Mouse (Mus musculus): Measurements from ENCODE around the gene Gm3625. TPM values are rescaled to one million over a fixed set of nuclear protein-coding genes. Genes with fewer than 3 reads are reported as not detected.

Gene Gm3625
- polyA plus RNA-seq (2015; fragmentation: Nextera tagmentation; extraction: Ambion mirVana) = not detected in 2 replicates

- ATAC-seq (ENCODE audit: low read depth) = peak; percentile 92
- under 1% methylated on average over 43 of the region's 49 CpGs for WGBS
- Histone ChIP-seq H3K4me1 (replicated peaks) (peaks cover 11% of the 10 kb centered on the region), H3K9ac (peak within 1 kb of the TSS; percentile 86), H3K4me2 (peak within 1 kb of the TSS; percentile 83), H3K36me3 (no peaks in the 10 kb centered on the region), H3K27ac (replicated peaks) (peak within 1 kb of the TSS; percentile 59), H3K9me3 (no peaks in the 10 kb centered on the region), H3K4me3 (peak within 1 kb of the TSS; percentile 90), H3K27me3 (no peaks in the 10 kb centered on the region)
These were observed at the start of gene Gm3625, which contains the start of gene Itsn2 for GRCm38 (mm10) chr12:4592541-4593165. Gene Gm3625 (minus strand): TSS chr12:4592927. Gene Itsn2 (plus strand): TSS chr12:4592638.

- no peak overlapping the region for H3K9ac ChIP-seq
- H3K4me3 ChIP-seq = no peak overlapping the region
- no peaks in the 10 kb centered on the region for H3K4me1 ChIP-seq (replicated peaks)
- H3K27me3 ChIP-seq = no peaks in the 10 kb centered on the region
- 97% methylated on average over 1 of the region's 1 CpGs for WGBS
- H3K36me3 ChIP-seq = peaks cover 38% of the 10 kb centered on the region
- ATAC-seq (ENCODE audit: low read depth) = no peak
- no peak overlapping the region for H3K4me2 ChIP-seq
- H3K27ac ChIP-seq (replicated peaks) = no peak overlapping the region
- no peaks in the 10 kb centered on the region for H3K9me3 ChIP-seq
These were observed 48.0 kb upstream of the Gm3625 start for GRCm38 (mm10) chr12:4640737-4641136.

GRCm38 (mm10) chr12:4638438-4638837 lies 45.7 kb upstream of the Gm3625 start:
- 89% methylated on average over 1 of the region's 1 CpGs for WGBS
- H3K36me3 ChIP-seq = peaks cover 45% of the 10 kb centered on the region
- no peak for ATAC-seq (ENCODE audit: low read depth)

GRCm38 (mm10) chr12:4632957-4633356 lies 40.2 kb upstream of the Gm3625 start:
- Histone ChIP-seq H3K27me3 (no peaks in the 10 kb centered on the region), H3K9ac (no peak overlapping the region), H3K4me1 (replicated peaks) (no peaks in the 10 kb centered on the region), H3K4me2 (no peak overlapping the region), H3K27ac (replicated peaks) (no peak overlapping the region), H3K9me3 (no peaks in the 10 kb centered on the region), H3K4me3 (no peak overlapping the region), H3K36me3 (peaks cover 44% of the 10 kb centered on the region)
- 94% methylated on average over 8 of the region's 8 CpGs for WGBS
- no peak for ATAC-seq (ENCODE audit: low read depth)

More at GRCm38 (mm10) chr12:4638438-4638837, 45.7 kb upstream of the Gm3625 start:
- Histone ChIP-seq H3K9ac (no peak overlapping the region), H3K4me1 (replicated peaks) (no peaks in the 10 kb centered on the region), H3K4me2 (no peak overlapping the region), H3K4me3 (no peak overlapping the region), H3K27ac (replicated peaks) (no peak overlapping the region), H3K27me3 (no peaks in the 10 kb centered on the region), H3K9me3 (no peaks in the 10 kb centered on the region)

GRCm38 (mm10) chr12:4624201-4624600 lies 31.5 kb upstream of the Gm3625 start:
- H3K9me3 ChIP-seq = no peaks in the 10 kb centered on the region
- no peaks in the 10 kb centered on the region for H3K4me1 ChIP-seq (replicated peaks)
- WGBS = 89% methylated on average over 1 of the region's 1 CpGs
- H3K4me3 ChIP-seq = no peak overlapping the region
- H3K27ac ChIP-seq (replicated peaks) = no peak overlapping the region
- no peak overlapping the region for H3K4me2 ChIP-seq
- no peak for ATAC-seq (ENCODE audit: low read depth)
- no peaks in the 10 kb centered on the region for H3K27me3 ChIP-seq
- no peaks in the 10 kb centered on the region for H3K36me3 ChIP-seq
- H3K9ac ChIP-seq = no peak overlapping the region

GRCm38 (mm10) chr12:4614722-4615121 lies 22.0 kb upstream of the Gm3625 start:
- H3K27ac ChIP-seq (replicated peaks) = no peak overlapping the region
- H3K27me3 ChIP-seq = no peaks in the 10 kb centered on the region
- ATAC-seq (ENCODE audit: low read depth) = no peak
- 69% methylated on average over 2 of the region's 2 CpGs for WGBS
- no peak overlapping the region for H3K4me2 ChIP-seq
- no peak overlapping the region for H3K4me3 ChIP-seq
- H3K4me1 ChIP-seq (replicated peaks) = no peaks in the 10 kb centered on the region
- H3K9me3 ChIP-seq = no peaks in the 10 kb centered on the region
- H3K9ac ChIP-seq = no peak overlapping the region
- no peaks in the 10 kb centered on the region for H3K36me3 ChIP-seq

- ATAC-seq (ENCODE audit: low read depth) = no peak
- Histone ChIP-seq H3K4me2 (no peak overlapping the region), H3K9ac (no peak overlapping the region), H3K4me1 (replicated peaks) (0 out of 2 replicates have a peak, but pooled peaks cover 3% of the 10 kb centered on the region), H3K9me3 (no peaks in the 10 kb centered on the region), H3K27me3 (no peaks in the 10 kb centered on the region), H3K27ac (replicated peaks) (no peak overlapping the region), H3K4me3 (no peak overlapping the region), H3K36me3 (no peaks in the 10 kb centered on the region)
- 60% methylated on average over 3 of the region's 3 CpGs for WGBS
These were observed 13.9 kb upstream of the Gm3625 start for GRCm38 (mm10) chr12:4606625-4607024.

- 77% methylated on average over 4 of the region's 4 CpGs for WGBS
These were observed 7.0 kb upstream of the Gm3625 start for GRCm38 (mm10) chr12:4599713-4600112.

GRCm38 (mm10) chr12:4598666-4599428 lies 6.1 kb upstream of the Gm3625 start:
- Histone ChIP-seq H3K27me3 (no peaks in the 10 kb centered on the region), H3K27ac (replicated peaks) (no peak overlapping the region)
- 63% methylated on average over 8 of the region's 8 CpGs for WGBS

More at GRCm38 (mm10) chr12:4599713-4600112, 7.0 kb upstream of the Gm3625 start:
- Histone ChIP-seq H3K4me2 (no peak overlapping the region), H3K4me3 (no peak overlapping the region), H3K9me3 (no peaks in the 10 kb centered on the region), H3K36me3 (no peaks in the 10 kb centered on the region), H3K9ac (no peak overlapping the region), H3K27me3 (no peaks in the 10 kb centered on the region), H3K4me1 (replicated peaks) (no peaks in the 10 kb centered on the region), H3K27ac (replicated peaks) (no peak overlapping the region)
- ATAC-seq (ENCODE audit: low read depth) = no peak

GRCm38 (mm10) chr12:4595055-4595454 lies 2.3 kb upstream of the Gm3625 start:
- Histone ChIP-seq H3K27ac (replicated peaks) (no peak overlapping the region), H3K9me3 (no peaks in the 10 kb centered on the region), H3K4me1 (replicated peaks) (peaks cover 11% of the 10 kb centered on the region), H3K9ac (no peak overlapping the region), H3K4me2 (no peak overlapping the region), H3K27me3 (no peaks in the 10 kb centered on the region), H3K4me3 (no peak overlapping the region), H3K36me3 (no peaks in the 10 kb centered on the region)
- WGBS = 69% methylated on average over 6 of the region's 6 CpGs
- no peak for ATAC-seq (ENCODE audit: low read depth)

More at GRCm38 (mm10) chr12:4598666-4599428, 6.1 kb upstream of the Gm3625 start:
- Histone ChIP-seq H3K4me2 (no peak overlapping the region), H3K4me3 (no peak overlapping the region), H3K9ac (no peak overlapping the region), H3K9me3 (no peaks in the 10 kb centered on the region), H3K36me3 (no peaks in the 10 kb centered on the region), H3K4me1 (replicated peaks) (peaks cover 5% of the 10 kb centered on the region)
- no peak for ATAC-seq (ENCODE audit: low read depth)

- peaks cover 11% of the 10 kb centered on the region for H3K4me1 ChIP-seq (replicated peaks)
- no peaks in the 10 kb centered on the region for H3K9me3 ChIP-seq
- H3K4me2 ChIP-seq = peak overlapping the region; percentile 83
- peak overlapping the region; percentile 90 for H3K4me3 ChIP-seq
- WGBS = 63% methylated on average over 9 of the region's 9 CpGs
- H3K27ac ChIP-seq (replicated peaks) = no peak overlapping the region
- H3K36me3 ChIP-seq = no peaks in the 10 kb centered on the region
- peak overlapping the region; percentile 86; the same call in 1 of the 2 replicates for H3K9ac ChIP-seq
- H3K27me3 ChIP-seq = no peaks in the 10 kb centered on the region
- no peak for ATAC-seq (ENCODE audit: low read depth)
These were observed 1.2 kb upstream of the Gm3625 start for GRCm38 (mm10) chr12:4593930-4594391.

GRCm38 (mm10) chr12:4593166-4593929 lies 621 bp upstream of the Gm3625 start:
- ATAC-seq (ENCODE audit: low read depth) = peak; percentile 81
- Histone ChIP-seq H3K27ac (replicated peaks) (peak overlapping the region; percentile 59), H3K9me3 (no peaks in the 10 kb centered on the region), H3K36me3 (no peaks in the 10 kb centered on the region), H3K4me2 (peak overlapping the region; percentile 83), H3K4me1 (replicated peaks) (peaks cover 11% of the 10 kb centered on the region), H3K9ac (peak overlapping the region; percentile 86), H3K4me3 (peak overlapping the region; percentile 90), H3K27me3 (no peaks in the 10 kb centered on the region)
- WGBS = under 1% methylated on average over 62 of the region's 80 CpGs
